Mouse (Mus musculus): ENCODE results near the gene Tuba1c.

The Tuba1c gene

GRCm38 (mm10) chr15:98996840-98997239 lies 32.9 kb upstream of the Tuba1c start:
- DNase-seq (ENCODE audit: low spot score in 2 of 2), result no peak

- no peak for DNase-seq (ENCODE audit: low spot score in 2 of 2)
Measured at GRCm38 (mm10) chr15:98997938-98998774, 31.5 kb upstream of the Tuba1c start.

GRCm38 (mm10) chr15:98998775-98999157 lies 30.9 kb upstream of the Tuba1c start:
- no peak for DNase-seq (ENCODE audit: low spot score in 2 of 2)

- DNase-seq (ENCODE audit: low spot score in 2 of 2), result peak in 1 of 2 experiments; percentile 76
Measured at GRCm38 (mm10) chr15:99000535-99001283, 29.0 kb upstream of the Tuba1c start.

- DNase-seq (ENCODE audit: low spot score in 2 of 2), result no peak
Measured at GRCm38 (mm10) chr15:99001451-99001931, 28.2 kb upstream of the Tuba1c start.

GRCm38 (mm10) chr15:99003600-99003999 lies 26.1 kb upstream of the Tuba1c start:
- DNase-seq (ENCODE audit: low spot score in 2 of 2), result no peak

- no peak for DNase-seq (ENCODE audit: low spot score in 2 of 2)
Measured at GRCm38 (mm10) chr15:99008801-99009241, 20.9 kb upstream of the Tuba1c start.

GRCm38 (mm10) chr15:99010896-99011295 lies 18.8 kb upstream of the Tuba1c start:
- no peak for DNase-seq (ENCODE audit: low spot score in 2 of 2)

GRCm38 (mm10) chr15:99011946-99012345 lies 17.7 kb upstream of the Tuba1c start:
- DNase-seq (ENCODE audit: low spot score in 2 of 2), result no peak

GRCm38 (mm10) chr15:99014496-99015030 lies 15.1 kb upstream of the Tuba1c start:
- DNase-seq (ENCODE audit: low spot score in 2 of 2), result no peak

- DNase-seq (ENCODE audit: low spot score in 2 of 2), result no peak
Measured at GRCm38 (mm10) chr15:99017355-99017761, 12.3 kb upstream of the Tuba1c start.

GRCm38 (mm10) chr15:99017986-99018385 lies 11.7 kb upstream of the Tuba1c start:
- no peak for DNase-seq (ENCODE audit: low spot score in 2 of 2)

- DNase-seq (ENCODE audit: low spot score in 2 of 2), result no peak
Measured at GRCm38 (mm10) chr15:99018630-99019029, 11.1 kb upstream of the Tuba1c start.

- DNase-seq (ENCODE audit: low spot score in 2 of 2), result no peak
Measured at GRCm38 (mm10) chr15:99019436-99019835, 10.3 kb upstream of the Tuba1c start.

- DNase-seq (ENCODE audit: low spot score in 2 of 2), result no peak
Measured at GRCm38 (mm10) chr15:99020171-99020570, 9.5 kb upstream of the Tuba1c start.

- no peak for DNase-seq (ENCODE audit: low spot score in 2 of 2)
Measured at GRCm38 (mm10) chr15:99021255-99021654, 8.4 kb upstream of the Tuba1c start.

- peak in 1 of 2 experiments; percentile 76 for DNase-seq (ENCODE audit: low spot score in 2 of 2)
Measured at GRCm38 (mm10) chr15:99024668-99025314, 4.9 kb upstream of the Tuba1c start.

GRCm38 (mm10) chr15:99025414-99025813 lies 4.3 kb upstream of the Tuba1c start:
- DNase-seq (ENCODE audit: low spot score in 2 of 2), result no peak

GRCm38 (mm10) chr15:99026259-99026658 lies 3.4 kb upstream of the Tuba1c start:
- no peak for DNase-seq (ENCODE audit: low spot score in 2 of 2)

- DNase-seq (ENCODE audit: low spot score in 2 of 2), result no peak
Measured at GRCm38 (mm10) chr15:99027116-99027515, 2.6 kb upstream of the Tuba1c start.

GRCm38 (mm10) chr15:99028874-99029458 lies 725 bp upstream of the Tuba1c start:
- DNase-seq (ENCODE audit: low spot score in 2 of 2), result no peak
